Mouse (Mus musculus) liver, postnatal 0 days (tissue): Measurements from ENCODE around the gene Cd27. TPM values are rescaled to one million over a fixed set of nuclear protein-coding genes. Genes with fewer than 3 reads are reported as not detected.

ENCODE experiments used
- ATAC-seq: fragments of 200-750 bp; cut with Nextera tagmentation; 2 replicates; pipeline ENCODE4 v1.8.0; 2017; ENCODE audit warnings: mild to moderate bottlenecking, moderate library complexity
- DNase-seq: peaks from one replicate; pipeline ENCODE4 v3.0.0-alpha.2; 2016
- H3K27ac ChIP-seq: fragments of 300-500 bp; sonication (generic); 2 replicates; pipeline ENCODE4 v1.5.1; 2014; ENCODE audit warnings: antibody characterized with exemption, moderate library complexity, mild to moderate bottlenecking, low read depth
- H3K27me3 ChIP-seq: fragments of 300-500 bp; sonication (generic); 2 replicates; pipeline ENCODE4 v1.6.1; 2014; ENCODE audit warnings: low read length, control low read depth, mixed read lengths; ENCODE audit not compliant: insufficient read depth
- H3K36me3 ChIP-seq: fragments of 300-500 bp; sonication (generic); replicated peaks from 2 replicates; pipeline ENCODE4 v1.6.1; 2014; ENCODE audit warnings: mild to moderate bottlenecking, control low read depth, low read length, moderate library complexity, mixed read lengths; ENCODE audit not compliant: insufficient read depth
- H3K4me1 ChIP-seq: fragments of 300-500 bp; sonication (generic); 2 replicates; pipeline ENCODE4 v1.6.1; 2014; ENCODE audit warnings: antibody characterized with exemption, mild to moderate bottlenecking, control low read depth; ENCODE audit not compliant: insufficient read depth
- H3K4me2 ChIP-seq: fragments of 300-500 bp; sonication (generic); 2 replicates; pipeline ENCODE4 v1.6.1; 2014; ENCODE audit warnings: low read depth, mild to moderate bottlenecking, low read length, moderate library complexity, mixed read lengths
- H3K4me3 ChIP-seq: fragments of 300-500 bp; sonication (generic); 2 replicates; pipeline ENCODE4 v1.5.1; 2014; ENCODE audit warnings: low read depth, low read length
- H3K9ac ChIP-seq: fragments of 300-500 bp; sonication (generic); replicated peaks from 2 replicates; pipeline ENCODE4 v1.6.1; 2014; ENCODE audit warnings: mild to moderate bottlenecking, moderate library complexity
- H3K9me3 ChIP-seq: fragments of 300-500 bp; sonication (generic); 2 replicates; pipeline ENCODE4 v1.6.1; 2016; ENCODE audit warnings: mild to moderate bottlenecking, control low read depth, low read length, mixed read lengths
- CTCF ChIP-seq: sonication (generic); IDR thresholded peaks from 2 replicates; pipeline ENCODE4 v1.5.1; 2016; ENCODE audit warnings: antibody characterized with exemption, low read depth
- EP300 ChIP-seq: IDR thresholded peaks from 2 replicates; pipeline ENCODE4 v1.6.1; 2016; ENCODE audit warnings: antibody characterized with exemption, low read depth, mild to moderate bottlenecking
- WGBS: fragments of 180-500 bp; shearing (Covaris S2); extraction: QIAGEN DNeasy Blood & Tissue Kit; methylation state at CpG from one replicate; pipeline ENCODE4 v1.1.7; 2014; ENCODE audit not compliant: insufficient replicate concordance; 5-methylcytosine and 5-hydroxymethylcytosine counted together
- polyA plus RNA-seq: library from polyadenylated mRNA; unstranded; fragments of >200 nt; fragmentation: Nextera tagmentation; extraction: Ambion mirVana; gene quantifications from 2 replicates; pipeline ENCODE4 v1.2.1, GENCODE M21; 2015

Cd27 gene
- polyA plus RNA-seq, 1 experiment from 2014 or later, result 2.3 TPM

- no peak overlapping the region for H3K4me3 ChIP-seq
- peaks cover 8% of the 10 kb centered on the region; the same call in 1 of the 2 replicates for H3K4me1 ChIP-seq
- ATAC-seq (no peak), DNase-seq (no peak)
- H3K4me2 ChIP-seq, result no peak overlapping the region
- no peaks in the 10 kb centered on the region for H3K27me3 ChIP-seq
- no peaks in the 10 kb centered on the region for H3K9me3 ChIP-seq
- H3K9ac ChIP-seq, result no peak overlapping the region
- H3K36me3 ChIP-seq, result no peaks in the 10 kb centered on the region
- TF ChIP-seq EP300, result no peak
- no peak for TF ChIP-seq CTCF
- 79% methylated on average over 5 of the region's 5 CpGs for WGBS
- no peak overlapping the region for H3K27ac ChIP-seq
These were observed 2.7 kb upstream of the Cd27 start for GRCm38 (mm10) chr6:125239547-125239946.

DNA sequence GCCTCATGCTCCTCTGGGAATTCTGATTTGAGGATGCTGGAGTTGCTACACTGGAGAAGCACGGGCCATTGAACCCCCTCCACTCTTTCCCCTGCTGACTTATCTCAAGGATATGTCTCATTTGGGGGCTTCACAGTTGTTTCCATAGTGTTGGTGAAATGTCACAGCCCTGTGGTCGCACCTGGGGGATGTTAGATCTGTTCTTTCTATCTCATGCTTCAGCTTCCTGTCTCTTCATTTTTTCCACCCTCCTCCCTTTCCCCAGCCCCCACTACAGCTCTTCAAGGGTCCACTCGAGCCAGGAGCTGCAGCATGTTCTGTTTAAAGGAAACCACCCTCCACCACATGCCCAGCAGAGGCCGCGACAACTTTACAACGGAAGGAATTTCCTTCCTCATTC is 1.6 kb upstream of the Cd27 start:
- TF ChIP-seq CTCF (no peak), EP300 (no peak)
- Histone ChIP-seq H3K4me3 (no peak overlapping the region), H3K9ac (no peak overlapping the region), H3K27ac (no peak overlapping the region), H3K4me1 (peaks cover 8% of the 10 kb centered on the region), H3K36me3 (no peaks in the 10 kb centered on the region), H3K27me3 (no peaks in the 10 kb centered on the region), H3K9me3 (no peaks in the 10 kb centered on the region), H3K4me2 (no peak overlapping the region)
- 31% methylated on average over 6 of the region's 6 CpGs for WGBS
- DNase-seq, result no peak
- no peak for ATAC-seq

GRCm38 (mm10) chr6:125237421-125237820 is 611 bp upstream of the Cd27 start:
- H3K9ac ChIP-seq, result no peak overlapping the region
- no peak overlapping the region for H3K4me2 ChIP-seq
- no peak overlapping the region for H3K4me3 ChIP-seq
- no peaks in the 10 kb centered on the region for H3K36me3 ChIP-seq
- no peak for DNase-seq
- no peak for ATAC-seq
- no peak overlapping the region for H3K27ac ChIP-seq
- peaks cover 18% of the 10 kb centered on the region for H3K4me1 ChIP-seq
- no peaks in the 10 kb centered on the region for H3K9me3 ChIP-seq
- no peak for TF ChIP-seq CTCF
- TF ChIP-seq EP300, result no peak
- WGBS, result 69% methylated on average over 4 of the region's 4 CpGs
- H3K27me3 ChIP-seq, result no peaks in the 10 kb centered on the region

DNA sequence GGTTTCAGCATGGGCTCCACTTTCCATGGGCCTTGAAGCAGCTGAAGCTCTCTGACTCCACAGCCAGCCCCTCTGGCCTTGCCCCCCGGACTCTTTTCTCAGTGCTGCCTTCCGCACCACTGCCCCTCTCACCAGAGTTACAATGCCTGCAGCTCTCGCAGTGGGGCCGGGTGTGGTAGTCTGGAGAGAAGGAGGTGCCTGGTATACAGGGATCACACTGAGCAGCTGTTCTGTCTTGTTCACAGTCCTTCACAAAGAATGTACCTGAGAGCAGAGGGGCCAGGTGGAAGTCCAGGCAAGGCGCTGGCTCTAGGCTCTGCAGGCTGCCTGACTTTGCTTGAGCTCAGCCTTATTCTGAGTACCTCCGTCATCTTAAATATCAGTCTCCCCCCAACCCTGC is 469 bp downstream of the Cd27 start:
- 61% methylated on average over 6 of the region's 6 CpGs for WGBS
- Histone ChIP-seq H3K36me3 (no peaks in the 10 kb centered on the region), H3K27ac (no peak overlapping the region), H3K9ac (no peak overlapping the region), H3K4me1 (peaks cover 24% of the 10 kb centered on the region), H3K9me3 (no peaks in the 10 kb centered on the region), H3K27me3 (no peaks in the 10 kb centered on the region), H3K4me2 (no peak overlapping the region), H3K4me3 (no peak overlapping the region)
- TF ChIP-seq EP300 (no peak), CTCF (no peak)
- DNase-seq (no peak), ATAC-seq (no peak)

DNA sequence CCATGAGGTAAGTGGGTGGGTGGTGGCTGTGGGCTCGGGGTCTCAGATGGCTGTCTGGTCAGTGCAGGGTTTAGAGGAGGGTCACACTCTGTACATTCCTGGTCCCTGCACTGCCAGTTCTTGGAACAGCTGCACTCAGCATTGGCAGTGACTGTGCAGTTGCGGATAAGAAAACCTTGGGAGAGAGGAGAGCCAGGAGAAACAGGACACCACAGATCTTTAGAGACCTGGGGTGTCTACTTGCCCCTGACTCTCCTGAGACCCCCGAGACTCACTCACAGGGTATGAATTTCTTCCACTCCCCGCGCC is 2.3 kb downstream of the Cd27 start:
- ATAC-seq, result no peak
- no peak overlapping the region for H3K4me2 ChIP-seq
- WGBS, result 66% methylated on average over 5 of the region's 5 CpGs
- H3K9ac ChIP-seq, result no peak overlapping the region
- H3K4me3 ChIP-seq, result no peak overlapping the region
- no peak for TF ChIP-seq CTCF
- TF ChIP-seq EP300, result no peak
- H3K27me3 ChIP-seq, result no peaks in the 10 kb centered on the region
- no peak overlapping the region for H3K27ac ChIP-seq
- DNase-seq, result no peak
- peaks cover 4% of the 10 kb centered on the region; the same call in 1 of the 2 replicates for H3K36me3 ChIP-seq
- H3K4me1 ChIP-seq, result peaks cover 30% of the 10 kb centered on the region
- no peaks in the 10 kb centered on the region for H3K9me3 ChIP-seq

GRCm38 (mm10) chr6:125233816-125234519 is 2.8 kb downstream of the Cd27 start:
- no peaks in the 10 kb centered on the region for H3K9me3 ChIP-seq
- H3K9ac ChIP-seq, result no peak overlapping the region
- 0 out of 2 replicates have a peak overlapping the region, but pooled peaks have one; percentile 16 for H3K27ac ChIP-seq
- no peak overlapping the region; the same call in 1 of the 2 replicates for H3K4me2 ChIP-seq
- H3K27me3 ChIP-seq, result no peaks in the 10 kb centered on the region
- TF ChIP-seq CTCF, result no peak
- TF ChIP-seq EP300, result no peak
- no peak overlapping the region for H3K4me3 ChIP-seq
- 54% methylated on average over 7 of the region's 7 CpGs for WGBS
- DNase-seq, result no peak
- H3K4me1 ChIP-seq, result peaks cover 26% of the 10 kb centered on the region
- peaks cover 7% of the 10 kb centered on the region; the same call in 1 of the 2 replicates for H3K36me3 ChIP-seq
- no peak for ATAC-seq
